Mouse (Mus musculus) hindbrain, embryonic 13.5 days (tissue): ENCODE data around the gene Pdhb. TPM values are rescaled to one million over a fixed set of nuclear protein-coding genes. Genes with fewer than 3 reads are reported as not detected.

Source experiments
- ATAC-seq: fragments of 200-750 bp; cut with Nextera tagmentation; 2 replicates; pipeline ENCODE4 v1.8.0; 2017; ENCODE audit warnings: moderate TSS enrichment; ENCODE audit not compliant: low FRiP score
- H3K27ac ChIP-seq: fragments of 300-500 bp; sonication (generic); 2 replicates; pipeline ENCODE4 v1.5.1; 2015; ENCODE audit warnings: inconsistent platforms, mild to moderate bottlenecking, moderate library complexity
- H3K27me3 ChIP-seq: fragments of 300-500 bp; sonication (generic); 2 replicates; pipeline ENCODE4 v1.6.1; 2015; ENCODE audit warnings: mild to moderate bottlenecking, inconsistent platforms
- H3K36me3 ChIP-seq: fragments of 300-500 bp; sonication (generic); 2 replicates; pipeline ENCODE4 v1.6.1; 2015; ENCODE audit warnings: mild to moderate bottlenecking, inconsistent platforms
- H3K4me1 ChIP-seq: fragments of 300-500 bp; sonication (generic); replicated peaks from 2 replicates; pipeline ENCODE4 v1.6.1; 2015; ENCODE audit warnings: inconsistent platforms
- H3K4me2 ChIP-seq: fragments of 300-500 bp; sonication (generic); 2 replicates; pipeline ENCODE4 v1.6.1; 2015; ENCODE audit warnings: inconsistent platforms, mild to moderate bottlenecking, moderate library complexity
- H3K4me3 ChIP-seq: fragments of 300-500 bp; sonication (generic); 2 replicates; pipeline ENCODE4 v1.5.1; 2015; ENCODE audit warnings: mild to moderate bottlenecking, inconsistent platforms
- H3K9ac ChIP-seq: fragments of 300-500 bp; sonication (generic); 2 replicates; pipeline ENCODE4 v1.6.1; 2015; ENCODE audit warnings: mild to moderate bottlenecking, inconsistent platforms
- H3K9me3 ChIP-seq: fragments of 300-500 bp; sonication (generic); 2 replicates; pipeline ENCODE4 v1.6.1; 2016; ENCODE audit warnings: inconsistent platforms
- WGBS: fragments of 180-500 bp; shearing (Covaris S2); methylation state at CpG from one replicate; pipeline ENCODE4 v1.1.7; 2015; 5-methylcytosine and 5-hydroxymethylcytosine counted together
- polyA plus RNA-seq: library from polyadenylated mRNA; unstranded; fragments of >200 nt; fragmentation: Nextera tagmentation; extraction: Ambion mirVana; gene quantifications from 2 replicates; pipeline ENCODE4 v1.2.1, GENCODE M21; 2015

Pdhb gene
- polyA plus RNA-seq: 246 and 250 TPM in 2 replicates

GRCm38 (mm10) chr14:8172507-8173410 lies at the start of gene Pdhb:
Gene Pdhb, minus strand, starts transcription at chr14:8173025.
- H3K4me3 ChIP-seq: peak within 1 kb of the TSS; percentile 98
- peak within 1 kb of the TSS; percentile 84 for H3K4me2 ChIP-seq
- H3K27ac ChIP-seq: peak within 1 kb of the TSS; percentile 91
- WGBS: 1% methylated on average over 64 of the region's 64 CpGs
- H3K27me3 ChIP-seq: no peaks in the 10 kb centered on the region
- peak; percentile 100 for ATAC-seq
- H3K9ac ChIP-seq: peak within 1 kb of the TSS; percentile 94
- no peaks in the 10 kb centered on the region for H3K9me3 ChIP-seq
- H3K4me1 ChIP-seq: peaks cover 10% of the 10 kb centered on the region
- peaks cover 34% of the 10 kb centered on the region for H3K36me3 ChIP-seq

GRCm38 (mm10) chr14:8222561-8222960 lies 49.7 kb upstream of the Pdhb start:
- WGBS: 96% methylated on average over 16 of the region's 16 CpGs
- no peak overlapping the region for H3K4me3 ChIP-seq
- ATAC-seq: no peak

GRCm38 (mm10) chr14:8220912-8221311 lies 48.1 kb upstream of the Pdhb start:
- Histone ChIP-seq H3K9ac (no peak overlapping the region), H3K4me2 (no peak overlapping the region), H3K27ac (no peak overlapping the region), H3K36me3 (peaks cover 13% of the 10 kb centered on the region), H3K4me3 (no peak overlapping the region), H3K4me1 (peaks cover 26% of the 10 kb centered on the region), H3K9me3 (no peaks in the 10 kb centered on the region), H3K27me3 (peaks cover 29% of the 10 kb centered on the region)
- 95% methylated on average over 2 of the region's 2 CpGs for WGBS
- ATAC-seq: no peak

More at GRCm38 (mm10) chr14:8222561-8222960, 49.7 kb upstream of the Pdhb start:
- Histone ChIP-seq H3K36me3 (peaks cover 13% of the 10 kb centered on the region), H3K9me3 (no peaks in the 10 kb centered on the region), H3K9ac (no peak overlapping the region), H3K27ac (no peak overlapping the region), H3K4me2 (no peak overlapping the region), H3K27me3 (peaks cover 13% of the 10 kb centered on the region; the same call in 1 of the 2 replicates), H3K4me1 (peaks cover 20% of the 10 kb centered on the region)

GRCm38 (mm10) chr14:8220306-8220705 lies 47.5 kb upstream of the Pdhb start:
- H3K27me3 ChIP-seq: peaks cover 32% of the 10 kb centered on the region
- no peak for ATAC-seq
- peaks cover 13% of the 10 kb centered on the region for H3K36me3 ChIP-seq
- no peak overlapping the region for H3K9ac ChIP-seq
- H3K4me3 ChIP-seq: no peak overlapping the region
- H3K9me3 ChIP-seq: no peaks in the 10 kb centered on the region
- whole genome bisulfite sequencing: 60% methylated on average over 7 of the region's 7 CpGs
- no peak overlapping the region for H3K27ac ChIP-seq
- no peak overlapping the region for H3K4me2 ChIP-seq
- H3K4me1 ChIP-seq: peaks cover 33% of the 10 kb centered on the region

GRCm38 (mm10) chr14:8219876-8220275 lies 47.1 kb upstream of the Pdhb start:
- 34% methylated on average over 11 of the region's 11 CpGs for WGBS
- Histone ChIP-seq H3K4me1 (peaks cover 37% of the 10 kb centered on the region), H3K9ac (no peak overlapping the region), H3K4me3 (no peak overlapping the region), H3K27me3 (peaks cover 32% of the 10 kb centered on the region), H3K27ac (no peak overlapping the region), H3K9me3 (no peaks in the 10 kb centered on the region), H3K36me3 (peaks cover 13% of the 10 kb centered on the region), H3K4me2 (no peak overlapping the region)
- no peak for ATAC-seq

GRCm38 (mm10) chr14:8218730-8219380 lies 46.0 kb upstream of the Pdhb start:
- Histone ChIP-seq H3K4me1 (peaks cover 41% of the 10 kb centered on the region), H3K4me3 (no peak overlapping the region), H3K4me2 (peak overlapping the region; percentile 32), H3K9ac (peak overlapping the region; percentile 46; the same call in 1 of the 2 replicates), H3K27me3 (peaks cover 32% of the 10 kb centered on the region), H3K9me3 (no peaks in the 10 kb centered on the region), H3K27ac (peak overlapping the region; percentile 55), H3K36me3 (peaks cover 11% of the 10 kb centered on the region)
- no peak for ATAC-seq
- WGBS: 6% methylated on average over 10 of the region's 10 CpGs

- Histone ChIP-seq H3K4me2 (peak overlapping the region; percentile 32), H3K27ac (no peak overlapping the region; the same call in 1 of the 2 replicates), H3K27me3 (peaks cover 32% of the 10 kb centered on the region), H3K36me3 (peaks cover 8% of the 10 kb centered on the region), H3K9me3 (no peaks in the 10 kb centered on the region), H3K4me3 (no peak overlapping the region), H3K9ac (no peak overlapping the region), H3K4me1 (peaks cover 44% of the 10 kb centered on the region)
- no peak for ATAC-seq
- 28% methylated on average over 7 of the region's 7 CpGs for WGBS
These were observed 45.4 kb upstream of the Pdhb start for GRCm38 (mm10) chr14:8218238-8218637.

- Histone ChIP-seq H3K9ac (no peak overlapping the region), H3K9me3 (no peaks in the 10 kb centered on the region), H3K27me3 (peaks cover 32% of the 10 kb centered on the region), H3K4me2 (peak overlapping the region; percentile 81), H3K4me1 (peaks cover 44% of the 10 kb centered on the region), H3K36me3 (no peaks in the 10 kb centered on the region), H3K4me3 (0 out of 2 replicates have a peak overlapping the region, but pooled peaks have one; percentile 66), H3K27ac (no peak overlapping the region)
- no peak for ATAC-seq
- 73% methylated on average over 5 of the region's 5 CpGs for WGBS
These were observed 43.3 kb upstream of the Pdhb start for GRCm38 (mm10) chr14:8216100-8216499.

GRCm38 (mm10) chr14:8215208-8215778 lies 42.5 kb upstream of the Pdhb start:
- 20% methylated on average over 21 of the region's 21 CpGs for WGBS
- Histone ChIP-seq H3K27me3 (peaks cover 32% of the 10 kb centered on the region), H3K4me2 (peak overlapping the region; percentile 81), H3K36me3 (no peaks in the 10 kb centered on the region), H3K27ac (no peak overlapping the region), H3K9me3 (no peaks in the 10 kb centered on the region), H3K9ac (no peak overlapping the region), H3K4me1 (peaks cover 44% of the 10 kb centered on the region), H3K4me3 (peak overlapping the region; percentile 66)
- ATAC-seq: no peak

GRCm38 (mm10) chr14:8214299-8215207 lies 41.7 kb upstream of the Pdhb start:
- Histone ChIP-seq H3K36me3 (no peaks in the 10 kb centered on the region), H3K4me1 (peaks cover 38% of the 10 kb centered on the region), H3K9me3 (no peaks in the 10 kb centered on the region), H3K4me2 (peak overlapping the region; percentile 81), H3K27ac (peak overlapping the region; percentile 91), H3K9ac (peak overlapping the region; percentile 84), H3K4me3 (peak overlapping the region; percentile 66), H3K27me3 (peaks cover 26% of the 10 kb centered on the region)
- ATAC-seq: peak; percentile 90
- WGBS: 2% methylated on average over 63 of the region's 63 CpGs

- under 1% methylated on average over 23 of the region's 49 CpGs for WGBS
- Histone ChIP-seq H3K4me1 (peaks cover 32% of the 10 kb centered on the region), H3K27me3 (peaks cover 26% of the 10 kb centered on the region), H3K27ac (peak within 1 kb of the TSS; percentile 91), H3K9ac (peak within 1 kb of the TSS; percentile 84), H3K4me2 (peak within 1 kb of the TSS; percentile 81), H3K9me3 (no peaks in the 10 kb centered on the region), H3K4me3 (peak within 1 kb of the TSS; percentile 66), H3K36me3 (no peaks in the 10 kb centered on the region)
- peak; percentile 97 for ATAC-seq
These were observed 41.0 kb upstream of the Pdhb start, which contains the start of gene Kctd6 for GRCm38 (mm10) chr14:8213803-8214224. Gene Kctd6, plus strand, starts transcription at chr14:8214140.
